Mouse (Mus musculus): ENCODE data around the gene Mitf. TPM values are rescaled to one million over a fixed set of nuclear protein-coding genes. Genes with fewer than 3 reads are reported as not detected.

Gene Mitf
- polyA plus RNA-seq, 1 experiment from 2014 or later: 3.0 TPM

- no peaks in the 10 kb centered on the region for H3K36me3 ChIP-seq (ENCODE audit: control insufficient read depth, insufficient read depth, low read length)
- no peak overlapping the region for H3K4me3 ChIP-seq (ENCODE audit: low read depth, low read length)
- no peak overlapping the region for H3K9ac ChIP-seq (ENCODE audit: low read depth, low read length)
- H3K4me1 ChIP-seq (ENCODE audit: control insufficient read depth, insufficient read depth, low read length): no peaks in the 10 kb centered on the region
- ATAC-seq (ENCODE audit: low read depth): no peak
- H3K27ac ChIP-seq (replicated peaks; ENCODE audit: low read depth, low read length): no peak overlapping the region
- 70% methylated on average over 2 of the region's 2 CpGs for WGBS
- no peak overlapping the region for H3K4me2 ChIP-seq (ENCODE audit: low read depth, low read length)
- H3K9me3 ChIP-seq (ENCODE audit: control insufficient read depth, low read length): no peaks in the 10 kb centered on the region
- H3K27me3 ChIP-seq (replicated peaks; ENCODE audit: control insufficient read depth, insufficient read depth, low read length): no peaks in the 10 kb centered on the region
- no peak for DNase-seq (ENCODE audit: low spot score)
These were observed 70.1 kb downstream of the Mitf start for GRCm38 (mm10) chr6:97876990-97877389.

- Histone ChIP-seq H3K27ac (replicated peaks; ENCODE audit: low read depth, low read length) (no peak overlapping the region), H3K27me3 (replicated peaks; ENCODE audit: control insufficient read depth, insufficient read depth, low read length) (no peaks in the 10 kb centered on the region), H3K36me3 (ENCODE audit: control insufficient read depth, insufficient read depth, low read length) (no peaks in the 10 kb centered on the region), H3K9ac (ENCODE audit: low read depth, low read length) (no peak overlapping the region), H3K9me3 (ENCODE audit: control insufficient read depth, low read length) (no peaks in the 10 kb centered on the region), H3K4me3 (ENCODE audit: low read depth, low read length) (no peak overlapping the region), H3K4me1 (ENCODE audit: control insufficient read depth, insufficient read depth, low read length) (no peaks in the 10 kb centered on the region), H3K4me2 (ENCODE audit: low read depth, low read length) (no peak overlapping the region)
- ATAC-seq (ENCODE audit: low read depth): no peak
- WGBS: 80% methylated on average over 6 of the region's 6 CpGs
- no peak for DNase-seq (ENCODE audit: low spot score)
These were observed 70.6 kb downstream of the Mitf start for GRCm38 (mm10) chr6:97877492-97877891.

GRCm38 (mm10) chr6:97880363-97880762, 73.5 kb downstream of the Mitf start:
- WGBS: 62% methylated on average over 5 of the region's 5 CpGs
- no peak overlapping the region for H3K27ac ChIP-seq (replicated peaks; ENCODE audit: low read depth, low read length)
- H3K4me3 ChIP-seq (ENCODE audit: low read depth, low read length): no peak overlapping the region
- peak; percentile 50 for DNase-seq (ENCODE audit: low spot score)
- H3K36me3 ChIP-seq (ENCODE audit: control insufficient read depth, insufficient read depth, low read length): no peaks in the 10 kb centered on the region
- no peaks in the 10 kb centered on the region for H3K9me3 ChIP-seq (ENCODE audit: control insufficient read depth, low read length)
- no peaks in the 10 kb centered on the region for H3K27me3 ChIP-seq (replicated peaks; ENCODE audit: control insufficient read depth, insufficient read depth, low read length)
- no peak overlapping the region for H3K4me2 ChIP-seq (ENCODE audit: low read depth, low read length)
- no peak overlapping the region for H3K9ac ChIP-seq (ENCODE audit: low read depth, low read length)
- no peak for ATAC-seq (ENCODE audit: low read depth)
- H3K4me1 ChIP-seq (ENCODE audit: control insufficient read depth, insufficient read depth, low read length): no peaks in the 10 kb centered on the region

- ATAC-seq (ENCODE audit: low read depth) (no peak), DNase-seq (ENCODE audit: low spot score) (peak; percentile 51)
- Histone ChIP-seq H3K4me1 (ENCODE audit: control insufficient read depth, insufficient read depth, low read length) (no peaks in the 10 kb centered on the region), H3K4me3 (ENCODE audit: low read depth, low read length) (no peak overlapping the region), H3K36me3 (ENCODE audit: control insufficient read depth, insufficient read depth, low read length) (no peaks in the 10 kb centered on the region), H3K9ac (ENCODE audit: low read depth, low read length) (no peak overlapping the region), H3K27ac (replicated peaks; ENCODE audit: low read depth, low read length) (no peak overlapping the region), H3K27me3 (replicated peaks; ENCODE audit: control insufficient read depth, insufficient read depth, low read length) (no peaks in the 10 kb centered on the region), H3K4me2 (ENCODE audit: low read depth, low read length) (no peak overlapping the region), H3K9me3 (ENCODE audit: control insufficient read depth, low read length) (no peaks in the 10 kb centered on the region)
- WGBS: 18% methylated on average over 3 of the region's 3 CpGs
These were observed 75.1 kb downstream of the Mitf start for GRCm38 (mm10) chr6:97881935-97882334.

GRCm38 (mm10) chr6:97882931-97883330, 76.1 kb downstream of the Mitf start:
- no peaks in the 10 kb centered on the region for H3K36me3 ChIP-seq (ENCODE audit: control insufficient read depth, insufficient read depth, low read length)
- H3K4me1 ChIP-seq (ENCODE audit: control insufficient read depth, insufficient read depth, low read length): no peaks in the 10 kb centered on the region
- no peaks in the 10 kb centered on the region for H3K9me3 ChIP-seq (ENCODE audit: control insufficient read depth, low read length)
- WGBS: 76% methylated on average over 8 of the region's 8 CpGs
- no peak for DNase-seq (ENCODE audit: low spot score)
- no peak overlapping the region for H3K4me2 ChIP-seq (ENCODE audit: low read depth, low read length)
- H3K27ac ChIP-seq (replicated peaks; ENCODE audit: low read depth, low read length): no peak overlapping the region
- H3K4me3 ChIP-seq (ENCODE audit: low read depth, low read length): no peak overlapping the region
- H3K27me3 ChIP-seq (replicated peaks; ENCODE audit: control insufficient read depth, insufficient read depth, low read length): no peaks in the 10 kb centered on the region
- no peak for ATAC-seq (ENCODE audit: low read depth)
- H3K9ac ChIP-seq (ENCODE audit: low read depth, low read length): no peak overlapping the region

- no peak overlapping the region for H3K27ac ChIP-seq (replicated peaks; ENCODE audit: low read depth, low read length)
- H3K36me3 ChIP-seq (ENCODE audit: control insufficient read depth, insufficient read depth, low read length): no peaks in the 10 kb centered on the region
- H3K4me2 ChIP-seq (ENCODE audit: low read depth, low read length): no peak overlapping the region
- peak; percentile 70; the same call in 1 of the 2 replicates for ATAC-seq (ENCODE audit: low read depth)
- WGBS: 33% methylated on average over 2 of the region's 2 CpGs
- H3K4me1 ChIP-seq (ENCODE audit: control insufficient read depth, insufficient read depth, low read length): no peaks in the 10 kb centered on the region
- DNase-seq (ENCODE audit: low spot score): peak; percentile 73
- H3K9ac ChIP-seq (ENCODE audit: low read depth, low read length): no peak overlapping the region
- H3K9me3 ChIP-seq (ENCODE audit: control insufficient read depth, low read length): no peaks in the 10 kb centered on the region
- no peaks in the 10 kb centered on the region for H3K27me3 ChIP-seq (replicated peaks; ENCODE audit: control insufficient read depth, insufficient read depth, low read length)
- H3K4me3 ChIP-seq (ENCODE audit: low read depth, low read length): no peak overlapping the region
These were observed 76.6 kb downstream of the Mitf start for GRCm38 (mm10) chr6:97883496-97883895.

GRCm38 (mm10) chr6:97884971-97885370, 78.1 kb downstream of the Mitf start:
- H3K4me2 ChIP-seq (ENCODE audit: low read depth, low read length): no peak overlapping the region
- 72% methylated on average over 4 of the region's 4 CpGs for WGBS
- no peak for ATAC-seq (ENCODE audit: low read depth)

GRCm38 (mm10) chr6:97885606-97886005, 78.8 kb downstream of the Mitf start:
- H3K27me3 ChIP-seq (replicated peaks; ENCODE audit: control insufficient read depth, insufficient read depth, low read length): no peaks in the 10 kb centered on the region
- H3K9me3 ChIP-seq (ENCODE audit: control insufficient read depth, low read length): no peaks in the 10 kb centered on the region
- H3K27ac ChIP-seq (replicated peaks; ENCODE audit: low read depth, low read length): no peak overlapping the region
- H3K36me3 ChIP-seq (ENCODE audit: control insufficient read depth, insufficient read depth, low read length): no peaks in the 10 kb centered on the region
- no peaks in the 10 kb centered on the region for H3K4me1 ChIP-seq (ENCODE audit: control insufficient read depth, insufficient read depth, low read length)
- H3K4me2 ChIP-seq (ENCODE audit: low read depth, low read length): no peak overlapping the region
- H3K4me3 ChIP-seq (ENCODE audit: low read depth, low read length): no peak overlapping the region
- WGBS: 69% methylated on average over 3 of the region's 3 CpGs
- H3K9ac ChIP-seq (ENCODE audit: low read depth, low read length): no peak overlapping the region
- DNase-seq (ENCODE audit: low spot score) (no peak), ATAC-seq (ENCODE audit: low read depth) (no peak)

More at GRCm38 (mm10) chr6:97884971-97885370, 78.1 kb downstream of the Mitf start:
- no peak overlapping the region for H3K27ac ChIP-seq (replicated peaks; ENCODE audit: low read depth, low read length)
- DNase-seq (ENCODE audit: low spot score): no peak
- H3K9me3 ChIP-seq (ENCODE audit: control insufficient read depth, low read length): no peaks in the 10 kb centered on the region
- no peaks in the 10 kb centered on the region for H3K36me3 ChIP-seq (ENCODE audit: control insufficient read depth, insufficient read depth, low read length)
- H3K4me3 ChIP-seq (ENCODE audit: low read depth, low read length): no peak overlapping the region
- no peaks in the 10 kb centered on the region for H3K4me1 ChIP-seq (ENCODE audit: control insufficient read depth, insufficient read depth, low read length)
- H3K27me3 ChIP-seq (replicated peaks; ENCODE audit: control insufficient read depth, insufficient read depth, low read length): no peaks in the 10 kb centered on the region
- H3K9ac ChIP-seq (ENCODE audit: low read depth, low read length): no peak overlapping the region

GRCm38 (mm10) chr6:97887893-97888292, 81.0 kb downstream of the Mitf start:
- H3K9ac ChIP-seq (ENCODE audit: low read depth, low read length): no peak overlapping the region
- H3K4me3 ChIP-seq (ENCODE audit: low read depth, low read length): no peak overlapping the region
- H3K9me3 ChIP-seq (ENCODE audit: control insufficient read depth, low read length): no peaks in the 10 kb centered on the region
- WGBS: 74% methylated on average over 4 of the region's 4 CpGs
- ATAC-seq (ENCODE audit: low read depth) (no peak), DNase-seq (ENCODE audit: low spot score) (no peak)
- no peak overlapping the region for H3K4me2 ChIP-seq (ENCODE audit: low read depth, low read length)
- no peaks in the 10 kb centered on the region for H3K36me3 ChIP-seq (ENCODE audit: control insufficient read depth, insufficient read depth, low read length)
- no peaks in the 10 kb centered on the region for H3K27me3 ChIP-seq (replicated peaks; ENCODE audit: control insufficient read depth, insufficient read depth, low read length)
- H3K27ac ChIP-seq (replicated peaks; ENCODE audit: low read depth, low read length): no peak overlapping the region
- no peaks in the 10 kb centered on the region for H3K4me1 ChIP-seq (ENCODE audit: control insufficient read depth, insufficient read depth, low read length)
